Mouse (Mus musculus) spleen, adult 2 months (tissue): ENCODE measurements around the gene Nfib.

Experiments used
- CTCF ChIP-seq: fragments of 200-500 bp; IDR thresholded peaks from 2 replicates; pipeline ENCODE4 v1.5.1; 2011; ENCODE audit warnings: mild to moderate bottlenecking, inconsistent platforms; ENCODE audit not compliant: insufficient read depth, insufficient read length, insufficient replicate concordance; ENCODE audit errors: extremely low read depth
- POLR2A ChIP-seq: fragments of 200-500 bp; IDR thresholded peaks from 2 replicates; pipeline ENCODE4 v1.6.1; 2011; ENCODE audit warnings: low read depth, low read length, inconsistent platforms

DNA sequence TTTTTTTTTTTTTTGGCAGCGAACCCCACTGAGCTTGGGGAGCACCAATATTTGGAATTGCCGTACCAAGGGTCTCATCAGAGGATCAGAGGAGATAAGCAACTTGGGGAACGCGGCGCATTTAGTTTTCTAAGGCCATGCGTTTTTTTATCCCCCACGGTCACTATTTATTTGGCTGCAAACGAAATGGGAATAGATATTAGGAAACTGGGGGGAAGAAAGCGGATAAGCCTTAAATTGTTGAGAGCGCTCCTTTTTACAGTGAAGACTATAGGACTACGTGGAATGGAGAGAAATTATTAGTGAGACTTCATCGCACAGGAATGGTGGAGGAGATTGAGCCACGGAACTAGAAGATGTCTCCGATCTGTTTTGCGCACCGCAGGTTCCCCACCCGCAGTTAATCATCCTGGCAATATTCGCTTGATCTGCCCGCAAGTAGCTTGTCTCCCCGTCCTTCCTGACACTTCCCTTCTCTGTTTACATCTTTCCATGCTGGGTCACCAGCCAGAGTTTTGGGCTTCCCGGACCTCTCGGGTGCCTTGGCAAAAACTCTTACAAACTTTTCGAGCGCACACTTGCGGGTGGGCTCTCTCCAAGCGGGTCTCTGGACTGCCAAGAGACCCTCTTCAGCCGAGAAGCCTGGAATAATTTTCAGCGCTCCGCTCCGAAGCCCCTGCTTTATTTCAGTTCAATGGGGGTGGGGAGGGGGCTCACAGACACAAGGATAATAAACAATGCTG lies 167.3 kb downstream of the Nfib start:
- TF ChIP-seq CTCF (no peak), POLR2A (no peak)
